Mouse (Mus musculus) left cerebral cortex, adult 9 months (tissue): Measurements from ENCODE around the gene Frmd4b.

Source experiments
- DNase-seq, 2 experiments: peaks; one replicate each; pipeline ENCODE4 v3.0.0; 2022; ENCODE audit warnings: low spot score in 2 of 2

Frmd4b gene

DNA sequence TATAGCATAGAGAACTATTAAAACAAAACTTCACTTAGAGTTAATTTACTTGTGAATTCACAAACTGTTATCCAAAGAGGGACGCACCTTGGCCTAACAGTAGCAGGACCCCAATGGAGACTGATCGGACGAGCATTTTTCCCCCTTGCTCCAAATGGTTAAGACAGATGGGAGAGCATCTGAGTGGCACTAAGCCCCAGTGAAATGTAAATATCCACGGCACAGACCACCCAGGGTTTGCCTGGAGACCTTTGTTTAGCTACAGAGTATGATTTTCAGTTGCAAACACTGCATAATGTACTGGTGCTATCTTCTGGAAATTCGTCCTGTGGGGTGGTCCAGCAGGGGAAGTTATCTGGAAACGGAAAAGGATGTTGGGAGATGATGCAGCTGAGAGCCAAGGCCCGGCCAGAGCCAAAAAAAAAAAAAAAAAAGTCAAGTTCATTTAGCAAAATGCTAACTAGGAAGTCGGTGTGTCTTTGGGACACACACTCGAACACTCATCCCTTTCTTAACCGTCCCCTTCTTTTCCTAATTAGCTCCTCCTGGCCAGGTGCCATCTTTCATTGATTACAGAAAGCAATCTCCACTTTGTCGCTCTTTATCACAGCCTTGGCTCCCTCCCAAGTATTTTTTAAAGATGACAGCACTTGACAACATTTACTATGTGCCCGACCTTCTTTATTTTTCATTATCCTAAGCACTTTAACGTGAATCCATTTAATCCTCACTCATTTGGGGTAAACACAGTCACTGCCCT is 95.9 kb downstream of the Frmd4b start:
- no peak for DNase-seq

DNA sequence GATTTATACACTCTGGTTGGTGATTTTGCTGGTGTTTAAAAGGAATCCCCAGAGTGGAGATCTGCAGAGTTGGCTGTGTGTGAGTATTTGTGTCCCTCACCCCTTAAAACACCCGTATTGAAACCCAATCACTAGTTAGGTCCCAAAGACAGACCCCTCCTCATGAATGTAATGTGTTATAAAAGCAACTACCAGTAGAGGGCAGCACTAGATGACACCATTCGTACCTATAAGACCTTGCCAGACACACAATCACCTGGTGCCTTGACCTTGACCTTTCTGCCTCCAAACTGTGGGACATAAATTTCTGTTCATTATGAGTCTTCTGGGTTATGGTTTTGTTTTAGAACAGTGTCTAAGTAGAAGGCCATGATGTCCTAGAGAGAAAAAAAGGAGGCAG is 96.8 kb downstream of the Frmd4b start:
- no peak for DNase-seq

DNA sequence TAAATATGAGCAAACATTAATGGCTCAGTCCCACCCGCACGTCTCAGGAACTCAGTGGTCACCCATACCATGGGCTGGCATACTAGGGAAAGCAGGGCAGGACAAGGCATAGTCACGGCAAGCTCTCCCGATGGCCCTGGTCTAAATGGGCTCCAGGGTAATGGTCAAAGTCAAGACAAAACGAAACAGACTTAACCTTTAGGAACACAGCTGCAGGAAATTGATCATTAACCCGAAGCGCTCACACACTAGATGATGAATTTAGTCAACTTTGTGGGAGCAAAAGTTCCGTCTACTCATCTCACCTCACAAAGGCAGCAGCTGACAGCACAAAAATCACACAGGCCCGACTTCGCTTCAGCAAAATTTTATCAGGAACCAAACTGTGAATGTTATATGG is 97.8 kb downstream of the Frmd4b start:
- DNase-seq, result no peak

DNA sequence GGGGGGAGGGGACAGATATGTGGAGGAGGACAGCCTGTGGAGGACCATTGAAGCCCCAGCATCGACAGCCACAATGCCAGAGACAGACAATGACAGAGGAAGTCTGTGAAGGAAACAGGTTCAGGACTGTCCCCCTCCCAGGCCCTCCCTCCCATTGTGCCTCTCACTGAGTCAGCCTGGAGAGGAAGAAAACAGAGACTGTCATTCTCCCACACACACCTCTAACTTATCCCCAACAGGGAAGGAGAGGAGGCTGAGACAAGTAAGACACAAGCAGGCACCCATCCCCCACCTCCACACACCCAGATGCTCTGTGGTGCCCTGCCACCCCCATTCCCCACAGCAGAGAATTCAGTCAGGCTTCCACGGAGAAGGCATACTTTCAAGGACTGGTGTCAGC is 98.9 kb downstream of the Frmd4b start:
- DNase-seq, result no peak

DNA sequence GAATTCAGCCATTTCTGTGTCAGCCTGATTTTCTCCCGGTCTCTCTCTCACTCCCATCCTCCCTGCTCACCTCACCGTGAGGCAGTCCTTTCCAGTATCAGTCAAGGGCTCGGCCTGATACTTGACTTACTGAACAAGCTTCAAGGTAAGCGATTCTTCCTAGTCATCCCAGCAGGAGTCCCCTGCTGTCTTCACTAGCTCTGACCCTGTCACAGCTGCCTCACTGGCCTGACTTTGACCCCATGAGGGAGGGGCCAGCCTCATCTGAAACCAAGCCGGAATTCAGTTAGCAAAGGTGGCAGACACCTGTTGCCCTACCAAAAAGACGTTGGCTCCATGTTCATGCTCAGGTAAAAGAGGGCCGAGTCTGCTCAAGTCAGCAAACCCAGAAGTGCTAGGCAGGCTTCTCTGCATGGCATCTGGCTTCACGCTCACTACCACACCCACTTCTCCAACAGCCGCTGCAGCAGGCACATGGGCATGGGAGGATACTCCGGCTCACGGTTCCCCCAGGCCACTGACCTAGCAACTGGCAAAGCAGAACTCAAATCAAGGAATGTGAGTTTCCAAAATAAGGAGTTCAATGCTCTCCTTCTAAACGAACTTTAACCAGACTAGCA is 99.6 kb downstream of the Frmd4b start:
- no peak for DNase-seq

DNA sequence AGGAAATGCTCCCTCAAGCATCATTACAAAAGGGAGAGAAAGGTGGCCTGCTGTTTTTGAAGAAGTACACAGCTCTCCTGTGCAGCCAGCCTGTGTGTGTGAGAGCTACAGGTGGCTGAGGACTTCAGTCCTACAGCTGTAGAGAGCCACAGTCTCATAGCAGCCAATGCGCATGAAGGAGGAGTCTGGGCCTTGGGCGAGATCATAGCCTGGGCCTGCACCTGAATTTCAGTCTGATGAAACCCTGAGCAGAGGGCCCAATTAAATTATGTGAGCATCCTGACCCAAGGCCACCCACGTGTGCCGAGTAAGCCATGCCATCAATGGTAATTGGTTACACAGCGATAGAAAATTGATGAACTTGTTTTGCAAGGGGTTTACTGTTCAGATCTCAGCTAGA is 100.4 kb downstream of the Frmd4b start:
- no peak for DNase-seq

DNA sequence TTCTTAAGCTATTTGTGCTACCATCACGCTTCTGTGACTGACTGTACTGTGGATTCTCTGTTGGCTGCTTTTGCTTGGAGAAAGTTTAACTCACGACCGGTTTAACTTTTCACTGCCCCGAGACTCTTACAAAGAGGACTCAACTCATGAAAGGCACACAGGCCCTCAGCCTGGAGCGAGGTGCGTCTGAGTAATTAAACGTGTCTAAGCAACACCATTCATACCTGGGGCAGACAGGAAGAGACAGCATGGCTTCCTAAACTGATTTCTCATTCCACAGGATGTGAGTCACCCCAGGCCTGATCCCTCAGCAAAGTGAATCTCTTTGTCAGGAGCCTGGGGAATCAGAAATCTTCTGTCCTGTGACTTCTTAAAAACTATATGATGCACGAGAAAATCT is 106.6 kb downstream of the Frmd4b start:
- no peak for DNase-seq

DNA sequence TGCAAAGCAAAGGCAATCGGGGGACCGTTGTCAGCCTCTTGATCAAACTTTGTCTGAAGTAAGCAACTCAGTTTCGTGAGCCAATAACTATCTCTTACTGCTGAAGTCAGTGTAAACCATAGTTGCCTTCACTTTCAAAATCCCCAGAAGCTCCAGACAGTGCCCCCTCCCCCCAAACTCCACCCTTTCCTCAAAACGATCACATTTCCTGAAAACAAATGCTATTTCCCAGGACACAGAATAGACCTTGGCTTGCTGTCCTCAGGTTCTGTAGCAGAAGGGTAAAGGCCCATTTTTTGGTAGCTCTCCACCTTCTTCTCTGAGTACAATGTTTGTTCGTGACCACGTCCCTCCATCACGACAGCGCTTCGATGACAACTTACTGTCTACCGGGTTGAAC is 107.9 kb downstream of the Frmd4b start:
- DNase-seq, result no peak

DNA sequence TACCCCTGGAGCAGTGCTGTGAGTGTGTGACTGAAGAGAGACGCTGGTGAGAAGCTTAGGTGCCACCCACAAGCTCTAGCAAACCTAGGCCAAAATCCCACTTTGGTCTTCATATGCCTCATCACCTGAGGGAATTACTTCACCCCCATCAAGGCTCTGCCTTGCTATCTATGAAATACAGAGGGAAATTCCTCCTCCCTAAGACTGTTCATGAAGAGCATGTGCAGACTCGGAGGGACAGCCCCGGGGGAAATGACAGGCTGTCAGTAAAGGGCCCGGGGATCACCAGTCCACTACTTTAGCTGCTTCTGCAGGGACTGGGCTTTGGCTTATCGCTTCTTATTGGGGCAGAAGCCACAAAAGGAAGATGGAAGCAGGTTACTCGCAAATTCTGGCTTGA is 108.9 kb downstream of the Frmd4b start:
- DNase-seq, result no peak

DNA sequence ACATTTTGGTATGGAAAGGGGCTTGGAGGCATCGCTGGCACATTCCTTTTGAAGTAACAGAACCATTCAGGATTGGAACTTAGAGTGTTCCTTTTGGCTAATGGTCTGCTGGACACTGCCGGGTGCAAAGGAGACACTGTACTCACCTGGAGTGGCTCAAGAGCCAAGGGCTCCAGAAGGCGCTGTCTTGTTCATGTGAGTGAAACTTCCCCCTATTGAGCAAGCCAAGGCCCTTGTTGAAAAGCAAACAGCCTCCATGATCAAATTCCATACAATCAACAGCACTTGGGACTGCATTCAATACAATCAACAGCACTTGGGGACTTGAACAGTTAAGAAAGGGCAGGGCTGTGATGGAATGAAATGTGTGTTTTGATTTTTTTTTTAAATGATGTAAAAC is 109.4 kb downstream of the Frmd4b start:
- DNase-seq, result no peak

DNA sequence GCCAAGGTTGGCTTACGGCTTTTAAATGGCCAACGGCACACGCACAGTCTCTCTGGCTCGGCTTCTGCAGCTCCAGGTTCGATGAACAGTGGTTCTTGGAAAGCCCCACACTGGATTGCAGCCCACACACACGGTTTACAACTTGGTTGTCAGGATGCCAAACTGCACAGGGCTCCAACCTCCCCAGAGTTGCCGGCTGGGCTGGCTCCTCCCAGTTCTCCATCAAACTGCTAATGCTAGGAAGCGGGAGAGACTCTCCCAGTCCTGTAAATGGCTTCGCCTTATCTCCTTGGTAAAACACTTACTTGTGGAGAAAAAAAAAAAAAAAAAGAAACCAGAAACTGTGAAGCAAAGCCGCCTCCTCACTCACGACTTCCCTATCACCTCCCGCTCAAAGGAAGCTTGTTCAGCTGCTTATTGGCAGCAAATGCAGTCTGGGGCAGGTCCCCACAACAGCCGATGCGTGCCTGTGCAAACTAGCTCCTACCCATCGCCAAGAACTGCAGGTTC is 111.1 kb downstream of the Frmd4b start:
- peak; percentile 20 to 64 for DNase-seq

DNA sequence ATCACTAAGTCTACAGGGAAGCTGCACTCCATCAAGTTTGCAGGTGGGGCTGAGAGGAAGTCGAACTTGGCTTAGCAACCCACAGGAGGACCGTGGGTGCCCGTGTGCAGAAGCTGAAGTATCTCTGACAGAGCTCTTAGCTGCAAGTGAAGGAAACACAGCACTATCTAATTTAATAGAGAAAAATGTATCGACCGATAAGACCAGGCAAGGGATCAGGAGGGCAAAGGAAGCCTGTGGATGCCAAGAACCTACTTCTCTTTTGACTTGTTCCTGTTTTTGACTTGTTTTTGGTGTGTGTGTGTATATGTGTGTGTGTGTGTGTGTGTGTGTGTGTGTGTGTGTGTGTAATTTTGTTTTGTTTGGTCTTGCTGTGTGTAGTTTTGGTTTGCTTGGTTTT is 112.7 kb downstream of the Frmd4b start:
- DNase-seq, result no peak

DNA sequence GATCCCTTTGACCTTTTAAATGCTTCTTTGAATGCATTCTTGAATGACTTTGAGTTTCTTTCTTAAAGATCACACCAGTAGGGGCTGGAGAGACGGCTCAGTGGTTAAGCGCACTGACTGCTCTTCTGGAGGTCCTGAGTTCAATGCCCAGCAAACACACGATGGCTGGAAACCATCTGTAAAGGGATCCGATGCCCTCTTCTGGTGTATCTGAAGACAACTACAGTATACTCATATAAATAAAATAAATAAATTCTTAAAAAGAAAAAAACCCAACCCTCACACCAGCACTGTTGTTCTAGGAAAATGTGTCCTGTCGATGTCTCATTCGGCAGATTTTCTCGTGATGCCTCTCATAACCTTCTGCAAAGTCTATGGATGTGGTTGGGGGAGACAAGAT is 116.3 kb downstream of the Frmd4b start:
- DNase-seq, result no peak

DNA sequence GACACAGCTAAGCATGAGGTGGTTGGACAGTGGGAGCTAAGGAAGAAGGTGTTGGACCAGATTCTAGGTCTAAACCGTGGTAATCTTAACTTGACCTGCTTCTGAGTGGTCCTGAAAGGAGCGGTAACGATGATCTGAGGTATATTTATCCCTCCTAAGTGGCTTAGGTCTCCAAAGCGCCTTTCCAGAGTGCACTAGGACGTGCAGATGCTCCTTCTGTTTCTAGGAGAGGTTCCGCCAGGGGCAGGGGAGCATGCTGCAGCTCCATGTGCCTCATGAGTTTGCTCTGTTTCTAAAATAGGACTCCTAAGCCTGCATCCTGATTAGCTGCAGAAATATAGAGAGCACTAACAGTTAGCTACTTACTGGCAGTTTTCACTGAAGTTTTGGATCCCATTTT is 117.1 kb downstream of the Frmd4b start:
- DNase-seq, result no peak

DNA sequence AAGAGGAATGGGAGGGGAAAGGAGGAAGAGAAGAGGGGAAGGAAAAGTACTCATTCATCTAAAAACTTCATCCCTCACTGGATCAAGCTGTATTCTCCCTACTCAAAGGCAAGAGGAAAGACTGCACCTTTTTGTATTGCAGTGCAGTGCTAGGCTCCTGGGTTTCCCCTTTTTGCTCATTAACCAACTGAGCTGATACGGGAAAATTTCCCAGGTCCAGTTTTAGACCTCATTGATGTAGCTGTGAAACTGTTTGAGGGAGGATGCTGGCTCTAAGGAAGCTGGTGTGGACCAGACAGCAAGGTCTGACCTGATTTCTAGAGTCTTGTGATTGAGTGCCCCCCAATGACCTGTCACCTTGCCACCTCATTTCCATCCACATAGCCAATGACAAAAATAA is 121.3 kb downstream of the Frmd4b start:
- DNase-seq, result no peak

DNA sequence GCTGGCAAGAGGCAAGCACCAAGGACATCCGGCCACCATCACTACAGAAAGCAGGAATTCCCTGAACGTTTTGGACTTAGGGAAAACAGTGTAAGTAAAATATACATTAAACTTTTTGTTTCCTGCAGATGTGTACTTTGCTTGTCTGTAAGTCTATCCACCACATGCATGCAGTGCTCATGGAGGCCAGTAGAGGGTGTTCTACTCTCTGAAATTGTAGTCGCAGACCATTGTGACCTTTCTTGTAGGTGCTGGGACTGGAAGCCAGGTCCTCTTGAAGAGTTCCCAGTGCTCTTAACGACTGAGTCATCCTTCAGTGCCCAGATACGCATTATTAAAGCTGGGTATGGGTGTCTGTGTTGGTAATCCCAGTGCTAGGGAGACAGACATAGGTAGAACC is 126.3 kb downstream of the Frmd4b start:
- no peak for DNase-seq

DNA sequence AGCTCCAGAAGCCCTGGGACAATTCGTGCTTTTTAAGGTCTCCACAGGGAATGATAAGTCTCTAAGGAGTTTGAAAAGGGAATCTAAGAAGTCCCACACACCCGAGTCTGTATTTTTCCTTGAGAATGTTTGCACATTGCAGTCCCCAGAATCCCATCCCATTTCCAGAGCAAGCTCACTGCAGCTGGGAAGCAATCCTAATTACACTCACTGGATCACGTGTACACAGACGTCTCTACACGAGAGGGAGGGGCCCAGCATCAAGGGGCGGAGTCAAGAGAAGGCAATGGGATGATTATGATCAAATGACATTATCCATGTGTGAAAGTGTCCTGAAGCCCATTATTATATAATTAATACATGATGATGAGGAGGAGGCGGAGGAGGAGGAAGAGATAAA is 128.5 kb downstream of the Frmd4b start:
- peak in 1 of 2 experiments; percentile 32 for DNase-seq

DNA sequence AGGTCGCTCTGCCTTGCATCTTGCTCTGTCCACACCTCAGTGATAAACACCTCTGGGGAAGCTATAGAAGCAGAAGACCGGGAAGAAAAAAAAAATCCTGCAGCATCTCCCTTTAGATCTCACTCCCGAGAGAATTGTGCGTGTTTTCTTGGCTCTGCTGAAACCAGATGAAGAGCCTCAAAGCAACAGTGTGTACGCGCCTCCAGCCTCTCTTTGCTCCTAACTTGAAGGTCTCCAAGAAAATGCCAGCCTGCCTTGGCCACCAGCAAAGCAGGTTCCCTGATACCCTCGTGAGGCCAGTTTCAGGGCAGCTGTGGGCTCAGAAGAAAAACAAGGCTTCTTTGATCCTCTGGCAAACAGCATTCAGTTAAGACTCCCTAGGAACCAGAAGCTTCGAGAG is 129.1 kb downstream of the Frmd4b start:
- DNase-seq, result no peak

DNA sequence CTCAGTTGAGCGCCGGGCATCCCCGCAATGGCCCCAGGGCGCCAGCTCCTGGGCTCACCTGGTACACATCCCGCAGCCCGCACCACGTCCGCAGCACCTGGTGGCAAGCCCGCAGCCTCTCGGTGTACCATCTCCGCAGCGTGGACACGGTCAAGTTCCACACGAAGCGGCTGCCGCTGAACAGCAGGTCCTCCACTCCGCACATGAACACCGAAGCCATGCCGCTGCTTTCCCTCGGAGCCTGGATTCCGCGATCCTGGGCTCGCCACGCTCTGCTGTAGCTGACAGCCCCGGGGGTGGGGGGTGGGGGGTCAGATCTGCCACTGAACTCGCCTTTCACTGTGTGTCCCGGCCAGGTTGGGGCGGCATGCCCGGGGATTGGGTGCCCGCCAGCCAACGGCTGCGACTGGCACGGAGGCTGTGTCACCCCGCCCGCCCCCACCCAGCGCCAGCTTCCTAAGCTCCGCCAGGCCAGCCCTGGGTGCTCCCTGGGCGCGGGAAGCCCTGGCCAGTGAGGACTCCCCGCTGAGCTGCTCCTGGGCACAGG is 129.7 kb downstream of the Frmd4b start:
- peak; percentile 43 to 58 for DNase-seq

DNA sequence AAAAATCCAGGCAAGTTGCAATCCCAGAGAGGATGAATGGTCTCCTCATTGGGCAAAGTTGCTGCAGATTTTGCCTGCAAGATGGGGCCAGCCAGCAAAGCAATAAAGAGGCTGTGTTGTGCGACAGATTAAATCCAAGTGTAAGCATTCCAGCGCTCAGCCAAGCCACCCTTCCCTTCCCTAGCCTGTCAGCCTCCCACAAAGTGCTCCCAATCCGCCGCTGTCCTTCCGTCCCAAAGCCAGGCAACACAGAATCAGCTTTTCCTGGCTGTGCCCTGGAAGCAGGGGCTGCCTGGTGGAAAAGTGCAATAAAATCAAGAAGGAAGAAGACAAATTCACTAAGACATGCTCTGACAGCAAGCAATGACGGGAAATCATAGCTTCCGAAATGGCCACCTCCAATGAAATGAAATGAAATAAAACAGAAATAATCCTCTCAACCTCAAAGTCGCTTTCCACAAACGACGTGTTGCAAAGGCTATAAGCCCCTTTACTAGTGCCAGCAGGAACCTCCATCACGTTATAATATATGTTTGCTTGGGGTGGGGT is 130.5 kb downstream of the Frmd4b start:
- DNase-seq, result no peak

DNA sequence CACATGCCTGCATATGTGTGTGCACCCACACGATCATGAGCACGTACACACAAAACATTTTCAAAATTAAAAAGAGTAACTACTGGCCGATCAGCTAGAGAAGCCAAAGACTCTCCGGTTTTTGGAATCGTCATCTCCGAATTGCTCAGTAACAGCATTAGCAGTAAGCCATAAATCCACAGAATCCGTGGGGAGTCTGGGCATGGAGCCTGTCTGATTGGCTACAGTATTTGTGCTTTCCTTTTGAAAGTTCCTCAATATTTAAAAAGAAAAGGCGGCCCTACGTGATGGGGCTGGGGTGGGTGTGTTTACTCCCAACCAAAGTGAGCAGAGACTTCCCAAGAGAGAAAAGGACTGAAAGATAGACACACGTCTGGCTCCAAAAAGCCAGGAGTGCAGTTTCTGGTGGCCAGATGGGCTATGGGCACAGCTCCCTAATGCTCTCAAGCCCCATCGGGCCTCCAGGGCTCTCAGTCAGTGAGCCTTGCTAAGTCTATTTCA is 131.4 kb downstream of the Frmd4b start:
- DNase-seq, result no peak

DNA sequence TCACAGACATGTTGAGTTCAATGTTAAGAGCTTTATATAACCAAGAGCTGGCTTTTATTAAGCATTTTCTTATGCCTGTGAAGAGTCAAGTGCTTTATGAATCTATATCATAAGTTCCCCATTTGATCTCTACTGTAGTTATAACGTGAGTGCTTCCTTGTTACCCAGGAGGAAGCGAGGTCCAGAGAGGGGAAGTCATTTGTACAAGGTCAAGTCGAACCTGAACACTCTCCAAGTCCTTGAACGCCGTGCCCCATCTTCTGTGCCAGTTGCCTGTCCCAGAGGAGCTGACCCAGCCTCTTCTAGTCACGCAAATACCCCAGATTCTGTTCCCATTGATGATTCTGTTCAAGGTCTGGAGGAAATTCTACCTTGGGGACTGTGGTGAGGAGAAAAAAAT is 135.4 kb downstream of the Frmd4b start:
- no peak for DNase-seq
